Mouse (Mus musculus) R1 (cell line): Measurements from ENCODE around the gene Fam114a1.

Experiments used
- DNase-seq: peaks from one replicate; pipeline ENCODE4 v3.0.0-alpha.2; 2018; ENCODE audit warnings: low read depth, low spot score

Gene Fam114a1

DNA sequence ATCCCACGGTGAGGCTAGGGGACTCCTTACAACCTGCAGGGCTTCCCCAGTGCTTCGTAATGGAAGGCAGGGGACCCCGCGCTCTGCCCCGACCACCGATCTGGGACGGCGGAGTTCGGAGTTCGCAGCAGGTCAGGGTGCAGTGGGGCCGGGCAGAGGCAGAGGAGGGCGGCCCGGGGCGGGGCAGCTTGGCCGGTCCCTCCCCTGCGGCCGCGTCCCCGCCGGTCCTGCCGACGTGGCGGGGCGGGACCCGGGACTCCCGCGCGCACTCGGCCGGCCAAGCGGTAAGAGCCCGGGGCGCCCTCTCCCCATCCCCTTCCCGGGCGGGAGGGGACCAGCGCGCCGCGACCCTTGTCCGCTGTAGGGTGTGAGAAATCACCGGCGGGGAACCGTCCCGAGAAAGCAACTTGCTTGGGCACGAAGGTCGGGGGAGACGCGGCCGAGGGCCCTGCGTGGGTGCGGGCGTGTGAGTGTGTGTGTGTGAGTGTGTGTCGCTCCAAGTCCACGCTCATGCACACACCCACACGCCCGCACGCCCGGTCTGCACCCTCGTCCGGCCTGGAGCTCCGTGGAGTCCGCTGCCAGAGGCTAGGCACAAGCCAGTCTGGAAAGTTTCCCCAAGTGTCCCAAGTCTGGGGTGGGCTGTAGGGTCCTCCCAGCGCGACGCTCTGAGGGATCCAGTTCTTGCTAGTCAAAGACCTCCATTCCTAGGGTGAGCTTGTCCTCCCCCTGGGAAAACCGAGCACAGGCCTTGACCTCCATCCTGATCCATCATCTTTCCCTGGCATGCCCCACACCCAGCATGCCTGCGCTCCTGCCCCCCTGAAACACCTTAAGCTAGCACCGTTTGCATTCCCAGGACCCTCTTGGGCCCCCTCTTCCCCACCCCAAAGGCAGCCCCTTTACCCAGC lies at the start of gene Fam114a1:
TSS of gene Fam114a1 (plus strand) at position 211 of the 911 bp plus-strand sequence.
- DNase-seq, result peak; percentile 39

DNA sequence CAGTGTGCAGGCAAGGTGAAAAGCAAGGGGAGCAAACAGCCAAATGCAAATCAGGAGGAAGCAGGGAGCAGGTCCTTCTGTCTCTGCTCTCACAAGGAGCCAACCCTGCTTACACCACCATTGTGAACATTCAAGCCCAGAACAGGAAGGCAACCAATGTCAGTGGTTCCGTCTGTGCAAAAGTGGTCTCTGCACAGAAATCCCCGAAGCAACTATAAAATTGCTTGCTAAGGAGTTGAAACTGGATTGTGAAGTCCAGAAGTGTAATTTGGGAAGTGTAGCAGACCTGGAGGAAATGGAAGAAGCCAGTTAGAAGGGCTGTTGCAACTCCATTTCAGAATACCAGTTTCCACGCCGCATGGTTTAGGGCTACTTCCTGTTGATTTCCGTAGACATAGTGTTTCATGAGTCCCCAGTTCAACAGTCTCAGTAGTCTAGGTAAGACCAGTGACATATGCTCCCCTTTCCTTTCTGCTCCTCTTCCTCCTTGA lies 46.9 kb upstream of the Fam114a1 start:
- no peak for DNase-seq

DNA sequence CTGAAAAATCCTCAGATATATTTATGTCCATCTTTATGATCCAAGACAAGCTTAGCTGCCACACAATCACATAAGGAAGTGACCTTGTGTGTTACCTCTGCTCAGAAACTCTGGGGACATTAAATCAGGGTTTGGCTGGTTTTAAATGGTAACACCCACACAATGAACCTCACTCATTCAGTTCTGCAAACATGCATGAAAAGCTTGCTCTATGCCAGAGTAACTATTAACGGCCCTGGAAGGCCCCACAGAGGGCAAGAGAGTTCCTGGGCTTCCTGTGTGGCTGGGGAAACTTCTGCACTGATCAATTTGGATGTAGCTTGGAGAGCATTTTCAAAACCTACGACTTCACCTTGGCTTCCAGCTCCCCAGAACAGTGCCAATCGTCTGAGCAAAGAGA lies 37.7 kb upstream of the Fam114a1 start:
- DNase-seq, result no peak

DNA sequence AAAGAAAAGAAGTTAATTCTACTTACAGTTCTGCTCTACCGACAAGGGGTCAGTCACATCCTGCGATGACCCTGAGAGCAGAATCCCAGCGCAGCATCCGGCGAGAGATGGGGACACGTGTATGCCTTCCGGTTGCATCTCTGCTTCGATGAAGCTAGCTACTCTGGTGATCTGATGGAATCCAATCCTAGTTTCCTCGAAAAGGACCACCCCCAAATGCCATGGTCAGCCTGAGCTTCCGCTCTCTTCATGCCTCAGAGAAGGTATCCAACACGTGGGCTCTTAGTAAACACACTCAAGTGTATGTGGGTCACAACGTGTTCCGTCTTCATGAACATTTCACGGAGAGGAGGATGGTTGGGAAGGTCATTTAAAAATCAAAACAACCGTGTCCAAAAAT lies 37.1 kb upstream of the Fam114a1 start:
- DNase-seq, result no peak

DNA sequence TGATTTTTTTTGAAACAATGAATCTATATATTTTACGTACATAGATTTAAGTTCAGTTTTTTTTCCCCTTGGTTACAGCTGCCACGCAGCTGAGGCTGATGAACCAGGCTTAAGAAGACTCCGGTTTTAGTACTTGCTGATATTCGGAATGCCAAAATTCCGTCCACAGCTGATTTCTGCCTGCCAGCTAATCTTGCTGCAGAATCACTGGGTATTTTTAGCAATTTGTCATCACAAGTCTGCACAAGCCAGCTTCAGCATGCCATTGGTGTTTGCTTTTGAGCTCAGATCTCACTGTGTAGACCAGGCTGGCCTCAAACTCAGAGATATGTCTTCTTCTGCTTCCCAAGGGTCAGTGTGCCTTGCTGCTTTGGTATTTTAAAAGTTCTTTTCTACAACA lies 18.4 kb upstream of the Fam114a1 start:
- DNase-seq, result no peak

DNA sequence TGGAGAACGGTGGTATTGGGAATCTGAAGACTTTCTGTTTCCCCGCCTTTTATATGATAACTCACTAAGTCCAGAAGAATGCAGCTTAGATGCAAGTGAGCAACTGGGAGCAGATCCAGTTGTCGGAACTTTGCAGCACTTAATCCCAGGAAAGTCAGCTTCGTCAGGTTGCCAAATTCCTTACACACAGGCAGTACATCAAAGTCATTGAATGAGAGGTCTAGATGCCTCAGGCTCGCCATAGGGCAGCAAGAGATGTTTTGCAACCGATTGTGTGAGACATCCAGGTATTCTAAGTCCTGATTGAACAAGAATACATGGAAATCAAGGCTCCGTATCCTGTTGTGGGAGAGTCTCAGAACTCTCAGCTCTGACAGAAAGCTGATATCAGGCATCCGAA lies 14.9 kb upstream of the Fam114a1 start:
- no peak for DNase-seq

DNA sequence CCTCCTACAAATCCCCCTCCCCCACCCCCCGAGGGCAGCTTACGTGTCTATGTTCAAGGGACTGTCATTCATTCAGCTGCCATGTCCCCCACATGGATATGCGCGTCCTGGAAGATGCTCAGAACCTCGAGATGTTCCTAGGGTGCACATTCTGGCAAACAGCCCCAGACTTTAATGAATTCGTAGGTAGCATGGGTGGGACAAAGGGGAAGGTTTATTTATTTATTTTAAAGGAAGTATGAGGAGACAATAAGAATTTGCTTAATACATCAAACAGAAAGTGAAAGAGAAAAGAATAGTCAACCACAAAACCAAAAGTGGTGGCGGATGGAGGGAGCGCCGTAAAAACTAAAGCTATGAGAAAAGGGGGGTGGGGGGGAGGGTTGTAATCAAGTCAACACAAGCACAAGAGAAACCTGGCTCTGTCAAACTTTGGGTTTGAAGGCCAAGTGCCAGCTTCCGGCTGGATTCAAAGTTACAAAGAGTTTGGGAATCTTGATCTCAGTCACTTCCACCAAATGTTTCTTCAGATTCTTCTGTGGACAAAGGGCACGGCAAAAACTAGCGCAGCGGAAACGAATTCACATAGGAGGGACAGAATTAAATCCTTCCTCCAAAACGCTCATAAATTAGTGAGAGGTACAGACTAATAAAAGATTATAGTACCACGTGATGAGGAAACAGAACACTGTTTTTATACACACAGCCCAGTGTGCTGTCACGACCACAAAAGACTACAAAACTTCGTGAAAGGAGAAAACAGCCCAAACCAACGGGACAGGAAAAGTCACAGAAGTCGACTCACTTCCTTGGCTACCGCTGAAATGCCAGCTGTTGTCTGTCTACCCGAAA lies 10.7 kb upstream of the Fam114a1 start:
- DNase-seq, result no peak

DNA sequence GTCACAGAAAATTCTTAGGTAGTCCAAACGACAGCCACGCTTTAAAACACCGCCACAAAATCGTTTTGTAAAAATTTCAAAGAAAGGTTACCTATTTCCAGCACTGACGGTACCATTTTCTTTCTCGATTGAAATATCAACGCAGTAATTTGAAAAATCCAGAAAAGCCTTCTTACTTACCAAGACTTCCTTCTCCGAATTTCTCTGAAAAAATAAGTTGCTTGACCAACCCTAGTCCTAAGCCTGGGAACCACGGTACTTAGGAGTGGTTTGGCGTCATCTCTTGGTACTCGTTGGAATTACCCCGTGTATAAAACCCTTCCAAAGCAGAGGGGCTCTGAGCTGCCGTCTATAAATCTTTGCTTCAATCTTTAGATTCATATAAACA lies 10.0 kb upstream of the Fam114a1 start, which contains the start of gene Tlr6:
TSS of gene Tlr6 (minus strand) at position 255 of the 388 bp plus-strand sequence.
- DNase-seq, result peak; percentile 40

DNA sequence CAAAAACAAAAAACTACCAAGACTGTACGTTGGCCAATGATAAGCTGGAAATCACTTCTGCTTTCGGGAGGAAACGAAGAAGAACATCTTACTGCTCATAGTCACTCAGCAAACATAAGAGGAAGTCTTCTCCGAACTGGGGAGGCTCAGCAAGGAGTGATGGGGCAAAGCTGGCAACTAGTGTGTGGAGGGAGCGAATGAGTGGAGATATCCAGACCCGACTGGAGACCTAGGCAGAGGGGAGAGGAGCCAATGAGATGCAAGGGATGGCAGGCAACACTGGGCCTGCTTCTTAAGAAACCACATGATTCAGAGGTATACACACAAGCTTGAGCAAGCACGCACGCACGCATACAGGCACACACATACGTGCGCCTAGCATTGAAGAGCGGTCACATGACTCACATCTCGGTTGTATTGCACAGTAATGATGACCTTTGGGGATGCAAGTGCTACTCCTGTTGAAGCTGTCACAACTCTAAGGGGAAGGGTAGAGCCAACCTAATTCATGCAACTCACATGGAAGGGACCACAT lies 8.9 kb upstream of the Fam114a1 start:
- DNase-seq, result no peak

DNA sequence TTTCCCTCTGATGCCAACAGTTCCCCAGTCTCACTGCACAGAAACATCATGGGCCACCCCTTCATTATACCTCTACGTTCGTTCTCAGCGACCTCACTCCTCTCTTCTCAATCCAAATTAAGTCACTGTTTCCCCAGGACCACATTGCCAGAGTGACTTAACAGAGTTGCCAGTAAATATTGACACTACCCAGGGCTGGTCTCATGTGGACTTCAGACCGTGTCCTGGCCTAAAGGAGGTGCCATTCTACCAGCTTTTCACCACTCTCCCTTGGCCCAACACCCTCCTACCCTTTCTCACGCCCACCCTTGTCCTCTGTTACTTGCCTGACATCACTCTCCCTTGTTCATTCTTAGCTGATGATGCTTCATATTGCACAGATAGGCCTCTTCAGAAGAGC lies 6.6 kb upstream of the Fam114a1 start:
- no peak for DNase-seq

DNA sequence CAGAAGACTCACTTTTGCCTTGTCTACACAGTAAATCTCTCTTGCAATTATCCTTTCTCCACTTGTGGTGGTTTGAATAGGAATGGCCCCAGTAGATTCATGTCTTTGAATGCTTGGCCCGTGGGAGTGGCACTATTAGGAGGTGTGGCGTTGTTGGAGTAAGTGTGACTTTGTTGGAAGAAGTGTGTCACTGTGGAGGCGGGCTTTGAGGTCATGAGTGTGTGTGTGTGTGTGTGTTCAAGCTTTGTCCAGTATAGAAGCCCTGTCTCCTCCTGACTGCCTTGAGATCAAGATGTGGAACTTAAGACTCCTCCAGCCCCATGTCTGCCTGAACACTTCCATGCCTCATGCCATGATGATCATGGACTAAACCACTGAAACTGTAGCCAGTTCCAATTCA lies 6.1 kb upstream of the Fam114a1 start:
- no peak for DNase-seq

DNA sequence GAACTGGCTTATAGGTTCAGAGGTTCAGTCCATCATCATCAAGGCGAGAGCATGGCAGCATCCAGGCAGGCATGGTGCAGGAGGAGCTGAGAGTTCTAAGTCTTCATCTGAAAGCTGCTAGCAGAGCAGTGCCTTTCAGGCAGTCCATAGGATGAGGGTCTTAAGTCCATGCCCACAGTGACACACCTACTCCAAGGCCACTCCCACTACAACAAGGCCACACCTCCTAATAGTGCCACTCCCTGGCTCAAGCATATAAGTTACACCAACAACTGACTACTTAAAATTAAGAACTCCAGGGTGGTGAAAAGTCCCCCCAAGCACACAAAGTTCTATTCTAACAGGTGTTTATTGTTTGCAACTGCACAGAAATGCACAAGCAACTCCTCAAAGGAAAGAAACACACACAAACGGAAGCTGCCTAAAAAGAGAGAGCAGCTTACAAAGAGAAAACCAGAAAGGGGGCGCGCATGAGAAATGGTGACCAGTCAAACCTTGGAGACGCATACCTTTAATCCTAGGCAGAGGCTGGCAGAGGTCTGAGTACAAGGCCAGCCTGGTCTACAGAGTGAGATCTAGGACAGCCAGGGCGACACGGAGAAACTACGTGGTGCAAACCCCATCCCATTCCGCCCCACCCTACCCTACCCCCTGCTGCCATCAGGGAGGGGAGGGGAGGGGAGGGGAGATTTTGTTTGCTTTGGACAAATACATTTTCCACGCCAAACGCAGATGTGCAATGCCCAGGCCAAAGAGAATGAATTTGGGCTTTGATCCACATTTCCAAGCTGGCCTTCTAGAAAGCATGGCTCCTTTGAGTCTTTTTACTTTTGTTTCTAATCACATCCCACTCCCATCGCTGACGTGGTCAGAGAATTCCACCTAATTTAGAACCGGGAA lies 660 bp upstream of the Fam114a1 start:
- peak; percentile 77 for DNase-seq

DNA sequence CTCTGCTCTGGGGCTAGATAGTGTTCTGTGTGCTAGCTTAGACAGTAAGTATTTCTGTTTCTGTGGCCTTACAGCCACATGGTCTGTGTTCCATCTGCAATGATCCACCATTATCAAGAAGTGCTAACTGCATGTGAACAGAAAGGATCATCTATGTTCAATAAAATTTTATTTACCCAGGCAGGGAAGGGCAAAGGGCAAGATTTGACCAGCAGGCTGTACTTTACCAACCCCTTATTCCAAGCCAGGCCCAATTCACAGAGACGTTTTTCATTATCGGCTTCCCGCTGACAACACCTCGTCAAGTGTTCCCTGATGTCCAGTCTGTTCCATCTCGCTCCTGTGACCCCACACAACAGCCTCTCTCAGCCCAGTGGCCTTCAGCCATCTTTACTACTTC lies 5.2 kb downstream of the Fam114a1 start:
- no peak for DNase-seq

DNA sequence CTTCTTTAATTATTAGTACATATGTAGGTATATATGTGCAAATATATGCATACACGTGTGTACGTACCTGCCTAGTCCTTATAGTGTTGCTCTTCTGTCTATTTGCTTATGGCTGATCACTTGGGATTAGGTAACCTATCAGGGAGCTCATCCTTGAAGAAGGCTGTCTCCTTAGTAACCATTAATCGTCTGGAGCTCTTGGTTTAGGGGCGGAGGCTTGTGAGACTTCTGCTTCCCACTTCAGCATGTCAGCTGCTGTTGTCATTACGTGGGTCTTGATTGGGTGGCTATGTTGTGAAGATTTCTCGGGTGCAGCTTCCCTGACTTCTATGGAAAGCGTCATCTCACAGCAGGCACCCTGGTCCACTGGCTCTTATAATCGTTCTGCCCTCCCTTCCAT lies 7.3 kb downstream of the Fam114a1 start:
- DNase-seq, result no peak

DNA sequence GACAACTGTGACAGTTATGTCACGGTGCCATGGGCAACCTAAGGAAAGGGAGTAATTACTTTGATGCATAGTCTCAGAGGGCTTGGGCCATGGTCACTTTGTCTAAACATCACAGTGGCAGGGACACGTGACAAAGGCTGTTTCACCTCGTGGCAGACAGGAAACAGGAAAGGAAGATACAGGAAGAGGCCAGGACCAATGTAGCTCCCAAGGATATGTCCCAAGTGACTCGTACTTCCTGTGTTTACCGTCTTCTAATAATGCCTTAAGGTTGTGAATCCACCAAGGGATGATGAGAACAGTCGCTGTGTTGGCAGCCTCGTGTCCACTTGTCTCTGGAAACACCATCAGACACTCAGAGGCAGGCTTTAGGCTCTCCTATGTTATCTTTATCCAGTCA lies 16.1 kb downstream of the Fam114a1 start:
- no peak for DNase-seq

DNA sequence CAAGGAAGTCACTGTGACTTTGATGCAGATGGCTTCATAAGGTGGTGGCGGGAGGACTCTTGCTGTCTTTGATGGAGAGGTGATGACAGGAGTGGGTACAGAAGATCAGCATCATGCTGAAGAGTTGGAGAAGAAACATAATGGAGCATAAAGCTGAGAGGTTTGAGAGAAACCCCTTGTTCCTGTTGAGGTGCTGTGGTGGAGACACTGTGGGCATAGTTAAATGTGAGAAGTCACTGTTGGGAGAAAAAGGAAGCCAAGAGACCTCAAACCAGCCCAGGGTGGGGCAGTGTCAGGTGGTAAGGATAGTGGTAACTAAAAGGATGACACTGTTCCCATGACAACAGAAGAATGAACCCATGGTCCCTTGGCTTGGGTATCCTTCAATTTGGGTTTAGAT lies 20.1 kb downstream of the Fam114a1 start:
- DNase-seq, result no peak

DNA sequence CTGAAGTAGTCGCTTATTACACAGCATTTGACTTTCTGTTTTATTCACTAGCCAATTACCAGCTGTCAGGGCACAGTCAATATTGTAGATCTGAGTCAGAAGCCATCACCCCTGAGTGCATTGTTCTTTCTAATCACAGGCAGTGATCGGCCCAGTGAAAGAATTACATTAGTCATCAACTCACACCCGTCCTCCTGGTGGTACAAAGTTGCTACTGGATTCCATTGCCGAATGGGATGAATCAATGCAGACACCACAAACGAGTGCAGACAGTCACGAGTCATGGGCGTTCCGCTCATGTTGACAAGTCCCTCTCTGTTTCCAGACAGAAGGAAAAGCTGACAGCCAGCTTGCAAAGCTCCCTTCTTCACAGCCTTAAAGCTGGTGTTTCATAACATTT lies 22.7 kb downstream of the Fam114a1 start:
- DNase-seq, result peak; percentile 65

DNA sequence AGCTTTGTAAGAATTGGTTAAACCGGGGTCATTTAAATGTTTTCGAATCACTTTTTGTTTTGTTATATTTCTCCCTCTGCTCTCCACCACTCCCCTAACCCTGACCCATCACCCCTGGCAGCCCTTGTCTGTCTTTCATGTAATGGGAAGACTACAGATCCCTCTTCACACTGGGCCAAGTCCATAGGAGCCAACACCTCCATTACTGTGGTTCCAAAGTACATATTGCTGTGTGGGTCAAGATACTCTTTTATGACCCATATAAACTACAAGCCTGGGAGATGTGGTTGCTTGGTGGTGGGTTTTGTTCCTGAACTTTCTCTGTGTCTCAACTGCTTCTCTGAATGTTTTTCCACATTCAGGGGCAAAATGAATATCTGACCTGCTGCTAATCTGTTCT lies 25.5 kb downstream of the Fam114a1 start:
- no peak for DNase-seq

DNA sequence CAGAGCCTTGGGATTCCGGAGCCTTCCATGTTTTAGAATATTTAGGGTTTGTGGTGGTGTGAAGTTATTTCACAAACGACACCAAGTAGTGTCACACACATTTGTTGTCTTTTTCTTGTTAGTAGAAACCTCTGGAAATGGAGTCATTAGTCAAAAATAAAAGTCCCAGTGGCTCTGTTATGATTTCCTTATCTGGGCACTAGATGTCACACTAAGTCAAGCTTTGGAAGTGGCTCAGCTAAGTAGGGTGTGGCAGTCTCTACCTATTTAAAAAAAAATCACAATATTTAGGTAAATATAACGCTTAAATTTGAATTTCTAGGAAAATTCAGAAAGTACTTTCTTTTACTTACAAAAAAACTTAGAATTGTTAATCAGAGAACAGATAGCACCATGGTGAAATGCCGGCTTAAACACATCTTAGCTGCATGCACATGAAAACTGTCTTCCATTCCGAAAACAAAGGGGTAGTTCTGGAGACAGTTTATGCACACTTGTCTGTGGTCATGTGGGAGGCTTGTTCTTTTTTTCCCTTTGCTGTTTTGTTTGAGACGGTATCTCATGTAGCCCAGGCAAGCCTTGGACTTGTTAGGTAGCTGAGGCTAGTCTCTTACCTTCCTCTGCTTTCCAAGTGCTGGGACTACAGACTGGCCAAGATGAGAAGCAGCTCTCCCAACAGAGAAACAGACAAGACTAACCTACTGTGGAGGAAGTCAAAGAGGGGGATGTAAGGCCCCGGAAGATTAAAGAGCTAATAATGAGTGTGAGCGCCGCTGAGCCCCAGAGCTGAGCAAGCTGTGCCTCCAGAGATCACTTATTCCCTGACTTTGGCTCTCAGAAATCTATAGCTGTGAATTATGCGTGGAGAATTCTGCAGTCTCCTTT lies 33.3 kb downstream of the Fam114a1 start:
- peak; percentile 43 for DNase-seq

DNA sequence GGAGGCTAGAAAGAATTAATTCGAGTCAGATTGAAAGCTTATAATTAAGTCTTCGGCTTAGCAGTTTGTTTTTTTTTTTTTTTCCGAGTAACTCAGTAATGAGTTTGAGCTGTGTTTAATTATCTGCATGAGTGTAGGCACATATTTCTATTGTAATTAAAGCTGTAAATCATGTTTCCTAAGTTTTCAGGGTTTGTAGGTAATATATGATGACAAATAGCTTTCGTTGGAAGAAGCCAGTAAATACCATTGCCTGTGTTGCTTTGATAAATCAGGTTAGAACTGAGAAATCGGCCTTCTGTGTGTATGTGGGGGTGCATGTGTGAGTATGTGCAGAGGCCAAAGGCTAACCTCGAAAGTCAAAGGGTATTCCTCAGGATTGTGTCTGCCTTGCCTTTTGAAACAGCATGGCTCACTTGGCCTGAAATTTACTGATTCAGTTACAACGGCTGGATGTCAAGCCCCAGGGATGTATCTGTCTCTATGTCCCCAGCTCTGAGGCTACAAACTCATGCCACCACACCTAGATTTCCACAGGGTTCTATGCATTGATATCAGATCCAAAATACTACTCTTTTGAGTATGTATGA lies 34.2 kb downstream of the Fam114a1 start:
- DNase-seq, result no peak
